Mouse (Mus musculus) embryonic facial prominence, embryonic 13.5 days (tissue): ENCODE results near the gene Zdhhc1. TPM values are rescaled to one million over a fixed set of nuclear protein-coding genes. Genes with fewer than 3 reads are reported as not detected.

Experiments
- ATAC-seq: fragments of 200-750 bp; cut with Nextera tagmentation; 2 replicates; pipeline ENCODE4 v1.8.0; 2017; ENCODE audit warnings: low read depth; ENCODE audit not compliant: insufficient number of reproducible peaks, insufficient read depth, low FRiP score, low TSS enrichment
- H3K27ac ChIP-seq: fragments of 300-500 bp; sonication (generic); 2 replicates; pipeline ENCODE4 v1.5.1; 2015; ENCODE audit warnings: moderate library complexity, mild to moderate bottlenecking, inconsistent platforms
- H3K27me3 ChIP-seq: fragments of 300-500 bp; sonication (generic); 2 replicates; pipeline ENCODE4 v1.6.1; 2015; ENCODE audit warnings: mild to moderate bottlenecking, inconsistent platforms
- H3K36me3 ChIP-seq: fragments of 300-500 bp; sonication (generic); 2 replicates; pipeline ENCODE4 v1.6.1; 2015; ENCODE audit warnings: mild to moderate bottlenecking, inconsistent platforms
- H3K4me1 ChIP-seq: fragments of 300-500 bp; sonication (generic); 2 replicates; pipeline ENCODE4 v1.6.1; 2015; ENCODE audit warnings: inconsistent platforms
- H3K4me2 ChIP-seq: fragments of 300-500 bp; sonication (generic); 2 replicates; pipeline ENCODE4 v1.6.1; 2015; ENCODE audit warnings: moderate library complexity, mild to moderate bottlenecking, inconsistent platforms
- H3K4me3 ChIP-seq: fragments of 300-500 bp; sonication (generic); 2 replicates; pipeline ENCODE4 v1.5.1; 2015; ENCODE audit warnings: mild to moderate bottlenecking, inconsistent platforms
- H3K9ac ChIP-seq: fragments of 300-500 bp; sonication (generic); 2 replicates; pipeline ENCODE4 v1.6.1; 2015; ENCODE audit warnings: mild to moderate bottlenecking, inconsistent platforms
- H3K9me3 ChIP-seq: fragments of 300-500 bp; sonication (generic); 2 replicates; pipeline ENCODE4 v1.6.1; 2016; ENCODE audit warnings: inconsistent platforms
- WGBS: fragments of 180-500 bp; shearing (Covaris S2); methylation state at CpG from one replicate; pipeline ENCODE4 v1.1.7; 2015; ENCODE audit warnings: mixed read lengths; 5-methylcytosine and 5-hydroxymethylcytosine counted together
- polyA plus RNA-seq: library from polyadenylated mRNA; unstranded; fragments of >200 nt; fragmentation: Nextera tagmentation; extraction: Ambion mirVana; gene quantifications from 2 replicates; pipeline ENCODE4 v1.2.1, GENCODE M21; 2015

Zdhhc1 gene
- polyA plus RNA-seq, 1 experiment from 2014 or later = 53.3 TPM

- Histone ChIP-seq H3K27ac (no peak overlapping the region), H3K4me2 (no peak overlapping the region), H3K4me3 (no peak overlapping the region), H3K36me3 (peaks cover 14% of the 10 kb centered on the region), H3K9me3 (no peaks in the 10 kb centered on the region), H3K27me3 (peaks cover 29% of the 10 kb centered on the region), H3K4me1 (peaks cover 31% of the 10 kb centered on the region), H3K9ac (no peak overlapping the region)
- WGBS = 92% methylated on average over 27 of the region's 27 CpGs
- ATAC-seq = no peak
Measured at GRCm38 (mm10) chr8:105468002-105468720, 28.5 kb downstream of the Zdhhc1 start.

- H3K4me1 ChIP-seq = peaks cover 31% of the 10 kb centered on the region
- H3K4me3 ChIP-seq = no peak overlapping the region
- no peaks in the 10 kb centered on the region for H3K9me3 ChIP-seq
- no peak for ATAC-seq
- H3K4me2 ChIP-seq = no peak overlapping the region
- H3K27me3 ChIP-seq = peaks cover 23% of the 10 kb centered on the region
- no peak overlapping the region for H3K27ac ChIP-seq
- 93% methylated on average over 10 of the region's 10 CpGs for WGBS
- H3K9ac ChIP-seq = no peak overlapping the region
- H3K36me3 ChIP-seq = peaks cover 7% of the 10 kb centered on the region; the same call in 1 of the 2 replicates
Measured at GRCm38 (mm10) chr8:105467396-105467985, 29.2 kb downstream of the Zdhhc1 start.

- H3K4me1 ChIP-seq = peaks cover 31% of the 10 kb centered on the region
- H3K9ac ChIP-seq = no peak overlapping the region
- ATAC-seq = no peak
- no peaks in the 10 kb centered on the region for H3K9me3 ChIP-seq
- 0 out of 2 replicates have a peak, but pooled peaks cover 6% of the 10 kb centered on the region for H3K36me3 ChIP-seq
- H3K27me3 ChIP-seq = peaks cover 18% of the 10 kb centered on the region
- H3K4me3 ChIP-seq = no peak overlapping the region
- WGBS = 75% methylated on average over 7 of the region's 7 CpGs
- no peak overlapping the region for H3K4me2 ChIP-seq
- no peak overlapping the region for H3K27ac ChIP-seq
Measured at GRCm38 (mm10) chr8:105466700-105467291, 29.9 kb downstream of the Zdhhc1 start.

- Histone ChIP-seq H3K4me3 (no peak overlapping the region), H3K36me3 (0 out of 2 replicates have a peak, but pooled peaks cover 6% of the 10 kb centered on the region), H3K9ac (no peak overlapping the region), H3K27me3 (peaks cover 12% of the 10 kb centered on the region), H3K27ac (no peak overlapping the region), H3K9me3 (no peaks in the 10 kb centered on the region), H3K4me2 (no peak overlapping the region), H3K4me1 (peaks cover 26% of the 10 kb centered on the region)
- 79% methylated on average over 6 of the region's 6 CpGs for WGBS
- ATAC-seq = no peak
Measured at GRCm38 (mm10) chr8:105466246-105466645, 30.5 kb downstream of the Zdhhc1 start.

- Histone ChIP-seq H3K27ac (no peak overlapping the region), H3K4me3 (no peak overlapping the region), H3K9ac (no peak overlapping the region), H3K4me2 (no peak overlapping the region), H3K36me3 (0 out of 2 replicates have a peak, but pooled peaks cover 6% of the 10 kb centered on the region), H3K4me1 (peaks cover 9% of the 10 kb centered on the region), H3K27me3 (no peaks in the 10 kb centered on the region), H3K9me3 (no peaks in the 10 kb centered on the region)
- 76% methylated on average over 7 of the region's 7 CpGs for WGBS
- no peak for ATAC-seq
Measured at GRCm38 (mm10) chr8:105464595-105464994, 32.1 kb downstream of the Zdhhc1 start.

- H3K36me3 ChIP-seq = no peaks in the 10 kb centered on the region
- no peaks in the 10 kb centered on the region for H3K9me3 ChIP-seq
- H3K27me3 ChIP-seq = no peaks in the 10 kb centered on the region
- H3K4me1 ChIP-seq = no peaks in the 10 kb centered on the region
- H3K4me3 ChIP-seq = no peak overlapping the region
- H3K27ac ChIP-seq = no peak overlapping the region
- no peak for ATAC-seq
- 60% methylated on average over 13 of the region's 13 CpGs for WGBS
- H3K4me2 ChIP-seq = no peak overlapping the region
- no peak overlapping the region for H3K9ac ChIP-seq
Measured at GRCm38 (mm10) chr8:105461085-105461803, 35.5 kb downstream of the Zdhhc1 start.

- H3K9me3 ChIP-seq = no peaks in the 10 kb centered on the region
- ATAC-seq = no peak
- no peak overlapping the region for H3K4me3 ChIP-seq
- H3K4me2 ChIP-seq = no peak overlapping the region
- 58% methylated on average over 10 of the region's 10 CpGs for WGBS
- no peak overlapping the region for H3K9ac ChIP-seq
- H3K36me3 ChIP-seq = no peaks in the 10 kb centered on the region
- no peaks in the 10 kb centered on the region for H3K4me1 ChIP-seq
- no peak overlapping the region for H3K27ac ChIP-seq
- no peaks in the 10 kb centered on the region for H3K27me3 ChIP-seq
Measured at GRCm38 (mm10) chr8:105455218-105455617, 41.5 kb downstream of the Zdhhc1 start.

GRCm38 (mm10) chr8:105454088-105454487 is 42.6 kb downstream of the Zdhhc1 start:
- Histone ChIP-seq H3K9me3 (no peaks in the 10 kb centered on the region), H3K9ac (no peak overlapping the region), H3K4me2 (no peak overlapping the region), H3K27me3 (no peaks in the 10 kb centered on the region), H3K4me3 (no peak overlapping the region), H3K27ac (no peak overlapping the region), H3K36me3 (no peaks in the 10 kb centered on the region), H3K4me1 (no peaks in the 10 kb centered on the region)
- WGBS = 65% methylated on average over 5 of the region's 5 CpGs
- ATAC-seq = no peak

GRCm38 (mm10) chr8:105453296-105453695 is 43.4 kb downstream of the Zdhhc1 start:
- no peaks in the 10 kb centered on the region for H3K4me1 ChIP-seq
- H3K27me3 ChIP-seq = no peaks in the 10 kb centered on the region
- no peak overlapping the region for H3K27ac ChIP-seq
- no peak overlapping the region for H3K9ac ChIP-seq
- no peaks in the 10 kb centered on the region for H3K36me3 ChIP-seq
- H3K4me3 ChIP-seq = no peak overlapping the region
- 56% methylated on average over 5 of the region's 5 CpGs for WGBS
- no peak for ATAC-seq
- H3K4me2 ChIP-seq = no peak overlapping the region
- no peaks in the 10 kb centered on the region for H3K9me3 ChIP-seq

GRCm38 (mm10) chr8:105451903-105452603 is 44.6 kb downstream of the Zdhhc1 start:
- Histone ChIP-seq H3K4me2 (no peak overlapping the region), H3K36me3 (no peaks in the 10 kb centered on the region), H3K9ac (no peak overlapping the region), H3K27me3 (no peaks in the 10 kb centered on the region), H3K9me3 (no peaks in the 10 kb centered on the region), H3K4me3 (no peak overlapping the region), H3K27ac (no peak overlapping the region), H3K4me1 (no peaks in the 10 kb centered on the region)
- ATAC-seq = no peak
- WGBS = 64% methylated on average over 15 of the region's 15 CpGs

- no peak overlapping the region for H3K27ac ChIP-seq
- H3K27me3 ChIP-seq = no peaks in the 10 kb centered on the region
- no peaks in the 10 kb centered on the region for H3K36me3 ChIP-seq
- no peak overlapping the region for H3K4me2 ChIP-seq
- 53% methylated on average over 1 of the region's 1 CpGs for WGBS
- no peak for ATAC-seq
- no peak overlapping the region for H3K9ac ChIP-seq
- no peaks in the 10 kb centered on the region for H3K9me3 ChIP-seq
- H3K4me3 ChIP-seq = no peak overlapping the region
- H3K4me1 ChIP-seq = peaks cover 2% of the 10 kb centered on the region
Measured at GRCm38 (mm10) chr8:105450977-105451376, 45.7 kb downstream of the Zdhhc1 start.
